Mouse (Mus musculus): ENCODE results near the gene Hoxc6.

The Hoxc6 gene

DNA sequence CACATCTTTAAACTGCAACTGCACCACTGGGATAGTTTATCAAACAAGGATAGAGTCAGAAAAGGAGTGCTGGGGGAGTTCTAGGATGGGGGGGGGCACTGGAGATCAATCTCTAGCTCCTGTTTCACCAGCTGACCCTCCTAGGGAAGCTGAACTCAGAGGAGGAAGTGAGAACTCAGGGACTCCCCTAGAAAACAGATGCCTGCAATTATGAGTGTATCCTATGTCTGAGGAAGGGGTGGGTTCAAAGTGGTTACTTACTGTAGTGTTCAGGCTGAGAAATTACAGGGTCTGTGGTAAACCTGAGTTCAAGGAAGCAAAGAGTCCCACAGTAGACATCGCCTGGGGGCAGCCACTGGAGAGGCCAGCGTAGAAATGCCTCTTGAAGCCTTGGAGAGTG, 53.6 kb downstream of the Hoxc6 start:
- no peak for DNase-seq

DNA sequence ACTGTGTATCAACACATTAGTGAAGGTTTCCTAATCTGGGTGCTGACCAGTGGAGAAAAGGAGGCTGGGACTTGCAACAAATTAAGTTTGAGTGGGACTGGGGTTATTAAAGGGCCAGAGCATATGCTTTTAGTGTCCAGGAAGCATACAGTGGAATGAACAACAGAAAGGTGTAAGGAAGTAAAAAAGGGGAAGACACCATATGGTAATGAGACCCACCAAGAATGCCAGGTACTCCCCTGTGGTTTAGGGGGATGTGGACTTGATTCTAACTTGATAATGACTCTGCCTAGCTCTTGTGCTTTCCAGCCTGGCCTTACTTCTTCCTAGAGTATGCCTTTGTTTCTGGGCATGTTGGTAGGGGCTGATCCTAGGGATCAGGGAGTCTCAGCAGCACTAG, 55.2 kb downstream of the Hoxc6 start:
- no peak for DNase-seq

DNA sequence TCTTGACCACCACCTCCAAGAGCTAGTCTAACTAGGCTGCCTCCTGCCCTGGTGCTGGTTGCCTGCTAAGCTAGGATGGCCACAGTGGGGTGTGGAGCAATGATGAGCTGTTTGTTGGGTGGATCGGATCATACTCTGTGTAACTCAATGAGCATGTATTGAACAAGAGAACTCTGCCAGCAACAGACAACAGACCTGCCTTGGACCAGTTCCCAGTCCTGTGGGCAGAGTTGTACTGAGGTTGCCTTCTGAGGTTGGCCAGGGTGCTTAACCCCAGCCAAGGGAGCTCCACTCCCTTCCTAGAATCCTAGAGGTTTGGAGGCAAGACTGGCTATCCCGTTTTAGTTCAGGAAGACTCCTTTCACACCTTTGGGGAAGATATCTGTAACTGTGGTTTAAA, 58.3 kb downstream of the Hoxc6 start:
- no peak for DNase-seq

DNA sequence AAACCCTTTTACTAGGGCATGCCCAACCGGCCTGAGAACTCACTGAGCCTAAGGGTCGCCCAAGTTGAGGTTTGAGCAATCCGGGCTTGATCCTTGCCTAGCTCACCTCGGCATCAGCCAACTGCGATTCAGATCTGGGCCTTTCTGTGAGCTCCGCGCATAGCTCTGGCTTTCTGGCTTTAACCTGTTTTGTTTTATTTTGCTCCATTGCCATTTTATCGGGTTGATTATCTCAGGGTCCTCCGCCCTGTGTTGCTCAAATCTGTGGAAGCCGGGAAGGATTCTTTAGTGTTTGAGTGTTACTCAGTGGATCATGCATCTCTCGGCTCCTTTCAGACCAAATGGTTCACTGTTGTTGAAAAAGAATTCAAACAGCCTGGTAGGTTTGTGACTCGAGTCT, 60.7 kb downstream of the Hoxc6 start:
- DNase-seq = no peak

DNA sequence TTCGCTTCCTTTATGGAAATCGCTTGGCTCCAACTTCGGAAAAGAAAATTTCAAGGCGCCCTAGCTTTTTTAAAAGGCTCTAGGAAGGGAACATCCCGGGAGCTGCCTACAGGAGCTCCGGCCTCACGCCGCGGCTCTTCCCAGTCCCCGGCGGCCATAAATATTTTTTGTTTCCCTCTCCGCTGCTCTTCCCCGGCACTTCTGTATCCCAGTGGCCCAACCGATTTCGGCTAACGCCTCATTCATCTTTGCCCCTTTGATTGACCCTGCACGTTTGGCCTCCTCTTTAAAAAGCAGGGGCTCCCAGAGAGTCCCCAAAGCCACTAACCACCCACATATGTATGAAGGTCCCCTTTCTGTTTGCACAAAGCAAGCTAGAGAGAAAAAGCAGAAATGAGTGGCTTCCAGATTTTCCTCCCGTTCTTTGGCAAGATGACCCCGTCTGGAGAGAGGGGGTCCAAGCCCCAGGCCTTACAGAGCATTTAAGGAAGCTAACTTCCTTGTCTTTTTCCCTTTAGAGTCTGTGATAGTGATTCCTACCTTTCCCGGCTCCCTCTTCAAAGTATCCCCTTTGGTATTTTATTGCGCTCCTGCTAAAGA, 61.4 kb downstream of the Hoxc6 start:
- DNase-seq = no peak

DNA sequence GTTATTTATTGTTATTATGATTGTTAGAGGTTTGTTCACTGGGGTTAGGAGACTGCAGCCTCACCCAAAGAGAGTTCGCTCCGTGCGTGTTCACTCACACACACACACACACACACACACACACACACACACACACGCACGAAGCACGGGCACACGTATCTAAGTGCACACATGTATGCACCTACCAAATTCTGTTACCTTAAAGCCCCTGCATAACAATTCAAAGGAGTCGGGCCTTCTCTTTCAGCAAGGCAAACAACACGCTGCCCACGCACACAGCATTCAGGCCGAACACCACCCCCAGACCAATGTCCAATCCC, 61.9 kb downstream of the Hoxc6 start:
- no peak for DNase-seq

DNA sequence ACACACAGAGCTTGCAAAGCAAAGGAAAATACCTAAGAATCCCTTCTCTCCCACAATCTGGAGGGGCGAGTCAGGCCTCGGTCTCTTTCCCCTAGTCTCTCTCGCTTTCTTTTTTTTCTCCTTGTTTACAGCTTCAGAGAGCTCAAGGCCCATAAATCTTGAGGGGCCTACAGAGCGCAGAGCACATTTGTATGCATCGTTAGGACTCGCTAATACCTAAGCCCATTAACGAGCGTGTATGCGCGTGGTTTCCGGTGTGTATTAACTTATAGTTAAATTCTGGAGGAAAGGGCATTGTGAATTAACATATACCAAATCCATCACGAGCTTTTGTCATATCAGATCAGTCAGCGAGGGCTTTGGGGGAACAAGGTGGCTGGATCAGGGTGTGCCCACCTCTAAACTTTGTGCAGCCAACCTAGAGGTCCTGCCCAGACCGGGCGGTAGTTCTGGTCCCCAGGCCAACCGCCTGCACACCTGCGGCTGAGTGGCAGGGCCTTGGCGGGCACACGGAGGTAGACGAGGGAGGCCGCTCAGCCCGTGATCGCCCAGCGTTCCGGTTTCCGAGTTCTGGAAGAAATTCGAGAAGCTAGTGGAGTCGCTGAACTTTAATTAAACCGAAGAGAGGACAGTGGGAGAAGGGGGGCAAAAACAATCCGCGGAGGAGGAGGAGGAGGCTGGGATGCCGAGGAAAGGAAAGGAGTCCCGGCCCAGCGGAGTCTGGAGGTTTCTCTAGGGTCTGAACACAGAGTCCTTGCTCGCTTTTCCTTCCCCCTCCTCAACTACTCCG, 62.5 kb downstream of the Hoxc6 start:
- DNase-seq = no peak

DNA sequence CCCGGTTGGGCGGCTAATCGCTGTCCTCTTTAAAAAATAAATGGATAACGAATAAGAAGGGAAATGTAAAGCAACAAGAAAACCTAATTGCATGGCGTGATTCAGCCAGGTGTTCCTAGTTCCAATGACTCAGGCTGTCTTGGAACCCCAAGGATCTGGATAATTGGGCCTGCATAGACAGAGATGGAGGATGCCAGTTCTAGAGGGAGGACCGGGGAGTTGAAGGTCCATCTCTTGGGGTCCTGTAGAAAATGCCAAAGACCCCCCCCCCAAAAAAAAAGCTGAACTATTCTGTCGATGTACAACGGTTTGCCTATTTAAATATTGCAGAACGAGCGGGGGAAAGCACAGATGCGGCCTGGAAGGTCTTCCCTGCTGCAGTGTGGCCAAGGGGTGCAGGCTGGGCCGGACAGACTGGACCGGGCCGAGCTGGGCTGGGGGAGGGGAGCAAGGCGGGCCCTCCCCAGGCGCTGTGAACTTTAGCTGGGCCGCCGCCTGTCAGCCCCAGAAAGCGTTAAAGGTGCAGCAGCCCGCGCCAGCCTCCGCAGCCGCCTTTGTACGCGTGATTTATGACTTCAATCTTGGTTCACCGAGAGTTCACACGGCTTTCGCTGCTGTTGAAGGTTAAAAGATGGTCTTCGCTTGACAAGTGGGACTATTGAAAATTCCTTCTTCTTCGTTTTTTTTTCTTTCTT, 63.2 kb downstream of the Hoxc6 start:
- no peak for DNase-seq
